In the genomic region with DNA sequence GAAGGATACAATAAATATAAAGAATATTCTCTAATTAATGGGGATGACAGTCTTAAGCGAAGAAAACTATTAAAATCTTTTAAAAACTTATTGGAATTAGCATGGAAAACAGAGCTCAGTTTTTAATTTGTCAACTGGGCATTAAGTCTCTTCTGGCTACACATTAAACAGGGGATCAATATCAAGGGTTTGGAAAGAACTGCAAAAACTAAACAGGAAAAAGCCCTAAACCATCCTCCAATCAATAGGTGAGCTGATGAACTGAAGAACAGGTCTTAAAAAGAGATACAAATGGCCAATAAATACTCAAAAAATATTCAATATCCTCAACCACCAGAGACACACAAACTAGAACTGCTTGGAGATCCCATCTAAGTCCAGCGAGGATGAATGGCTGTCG, we compare ENCODE assay signal across 22 mouse cellular contexts. TPM values are rescaled to one million over a fixed set of nuclear protein-coding genes. Genes with fewer than 3 reads are reported as not detected.
DNase-seq lines count a peak whose midpoint lies in the region; ATAC-seq and TF ChIP-seq lines count a peak whose summit lies in the region.
"Had no signal": no experiment of that assay in that cellular context is flagged by ENCODE, and none has a peak within 500 bp of the region (broad histone marks: within the 10 kb centered on the region; RNA-seq: fewer than 3 reads in every experiment).

No protein-coding gene starts in this region.

- TF ChIP-seq EP300 in heart, adult 2 months (IDR thresholded peaks at IDR 0.05; ENCODE audit: insufficient read depth, low read depth, low read length), result no peak
- TF ChIP-seq EP300 in liver, postnatal 0 days (IDR thresholded peaks at IDR 0.05; ENCODE audit: low read depth), result no peak

- intact Hi-C loops in heart, adult 2 months (cut with DNase I), result no loop called here

- H3K27ac ChIP-seq in heart, embryonic 10.5 days, result no peak overlapping the region
- no peak overlapping the region for H3K27ac ChIP-seq in heart, adult 2 months
- H3K27ac ChIP-seq in liver, adult 2 months (replicated peaks; ENCODE audit: insufficient read depth, low read depth, low read length), result peak overlapping the region; percentile 22
- H3K27ac ChIP-seq in liver, embryonic 12.5 days, result no peak overlapping the region
- no peak overlapping the region for H3K27ac ChIP-seq in liver, postnatal 0 days (ENCODE audit: low read depth)
- H3K27ac ChIP-seq in liver, embryonic 11.5 days (ENCODE audit: low read depth, low read length), result no peak overlapping the region

- H3K4me3 ChIP-seq in heart, embryonic 10.5 days, result no peak overlapping the region
- no peak overlapping the region for H3K4me3 ChIP-seq in heart, adult 2 months
- H3K4me3 ChIP-seq in liver, adult 2 months (ENCODE audit: insufficient read depth, low read depth, low read length), result no peak overlapping the region
- H3K4me3 ChIP-seq in liver, embryonic 12.5 days, result no peak overlapping the region
- H3K4me3 ChIP-seq in liver, postnatal 0 days (ENCODE audit: low read depth, low read length), result no peak overlapping the region
- H3K4me3 ChIP-seq in liver, embryonic 11.5 days (ENCODE audit: low read depth, low read length), result no peak overlapping the region

- H3K4me1 ChIP-seq in heart, embryonic 10.5 days, result peaks cover 8% of the 10 kb centered on the region; the same call in 1 of the 2 replicates
- H3K4me1 ChIP-seq in heart, adult 2 months (ENCODE audit: control insufficient read depth, insufficient read depth, low read length), result peaks cover 23% of the 10 kb centered on the region
- H3K4me1 ChIP-seq in liver, adult 2 months (ENCODE audit: control insufficient read depth, insufficient read depth, low read length), result peaks cover 47% of the 10 kb centered on the region
- no peaks in the 10 kb centered on the region for H3K4me1 ChIP-seq in liver, embryonic 12.5 days
- peaks cover 14% of the 10 kb centered on the region for H3K4me1 ChIP-seq in liver, postnatal 0 days (ENCODE audit: insufficient read depth)
- no peaks in the 10 kb centered on the region for H3K4me1 ChIP-seq in liver, embryonic 11.5 days (replicated peaks; ENCODE audit: control insufficient read depth, insufficient read depth, low read length)

- H3K9ac ChIP-seq in heart, adult 2 months (ENCODE audit: low read depth, low read length), result no peak overlapping the region
- H3K9ac ChIP-seq in liver, adult 2 months (ENCODE audit: low read depth, low read length), result no peak overlapping the region
- no peak overlapping the region for H3K9ac ChIP-seq in liver, embryonic 12.5 days
- no peak overlapping the region for H3K9ac ChIP-seq in liver, postnatal 0 days (replicated peaks)
- no peak overlapping the region for H3K9ac ChIP-seq in liver, embryonic 11.5 days (ENCODE audit: low read depth, low read length)

- DNase-seq in heart, embryonic 10.5 days (ENCODE audit: low spot score), result peak; percentile 39
- DNase-seq in heart, adult 2 months, result no peak
- DNase-seq in liver, adult 2 months (ENCODE audit: extremely low read depth, low read depth, low spot score), result peak; percentile 95
- DNase-seq in liver, postnatal 0 days, result no peak
- DNase-seq in liver, embryonic 11.5 days (ENCODE audit: low spot score), result no peak
- DNase-seq: adrenal gland, adult 2 months; adrenal gland, adult 8-10 months; adrenal gland, postnatal 10 days; adrenal gland, postnatal 14 days; adrenal gland, postnatal 25 days; adrenal gland, postnatal 36 days; B cell, adult 2 months; cerebellum, adult 11 months; cerebellum, adult 11-12 months; cerebellum, adult 18-20 months had no signal

- ATAC-seq in liver, embryonic 12.5 days, result no peak
- 0 out of 2 replicates have a peak, but pooled peaks have one; percentile 33 for ATAC-seq in liver, postnatal 0 days
- ATAC-seq in liver, embryonic 11.5 days (replicated peaks; ENCODE audit: low FRiP score), result no peak
- ATAC-seq: activated CD4-positive, CD25-positive, alpha-beta regulatory T cell, adult 4 months; CD4-positive, CD25-positive, alpha-beta regulatory T cell, adult 4 months; Patski had no signal

- no peak for TF ChIP-seq POLR2A in heart, adult 2 months (IDR thresholded peaks at IDR 0.05; ENCODE audit: insufficient read depth, low read depth, low read length)
- no peak for TF ChIP-seq POLR2A in liver, adult 2 months (IDR thresholded peaks at IDR 0.05; ENCODE audit: extremely low read depth, insufficient read depth, low read length)

- no peaks in the 10 kb centered on the region for H3K27me3 ChIP-seq in heart, embryonic 10.5 days (ENCODE audit: insufficient read depth, poor library complexity, severe bottlenecking)
- H3K27me3 ChIP-seq in heart, adult 2 months (ENCODE audit: control insufficient read depth, insufficient read depth, low read length), result no peaks in the 10 kb centered on the region
- H3K27me3 ChIP-seq in liver, adult 2 months (ENCODE audit: control insufficient read depth, insufficient read depth, low read length), result no peaks in the 10 kb centered on the region
- no peaks in the 10 kb centered on the region for H3K27me3 ChIP-seq in liver, embryonic 12.5 days (replicated peaks)
- H3K27me3 ChIP-seq in liver, postnatal 0 days (ENCODE audit: insufficient read depth, low read length), result no peaks in the 10 kb centered on the region
- no peaks in the 10 kb centered on the region for H3K27me3 ChIP-seq in liver, embryonic 11.5 days (replicated peaks; ENCODE audit: control insufficient read depth, insufficient read depth, low read length)
- H3K27me3 ChIP-seq: CH12.LX, Patski had no signal

- peaks cover 15% of the 10 kb centered on the region for H3K79me2 ChIP-seq in heart, adult 2 months (replicated peaks; ENCODE audit: control insufficient read depth, insufficient read depth, low read length)
- peaks cover 35% of the 10 kb centered on the region for H3K79me2 ChIP-seq in liver, adult 2 months (ENCODE audit: control insufficient read depth, insufficient read depth, low read length)

- no peak overlapping the region for H3K4me2 ChIP-seq in liver, embryonic 12.5 days
- H3K4me2 ChIP-seq in liver, postnatal 0 days (ENCODE audit: low read depth, low read length), result no peak overlapping the region
- H3K4me2 ChIP-seq in liver, embryonic 11.5 days, result no peak overlapping the region

- TF ChIP-seq CTCF in heart, adult 2 months (IDR thresholded peaks at IDR 0.05), result no peak
- TF ChIP-seq CTCF in liver, adult 2 months (IDR thresholded peaks at IDR 0.05; ENCODE audit: low read depth, low read length), result no peak
- TF ChIP-seq CTCF in liver, postnatal 0 days (IDR thresholded peaks at IDR 0.05; ENCODE audit: low read depth), result no peak

- WGBS in heart, embryonic 10.5 days, result 85% methylated on average over 3 of the region's 3 CpGs
- 97% methylated on average over 3 of the region's 3 CpGs for WGBS in heart, adult 2 months
- WGBS in liver, adult 2 months, result 31% methylated on average over 3 of the region's 3 CpGs
- WGBS in liver, embryonic 12.5 days (ENCODE audit: insufficient replicate concordance), result 67% methylated on average over 3 of the region's 3 CpGs
- WGBS in liver, postnatal 0 days (ENCODE audit: insufficient replicate concordance), result 69% methylated on average over 3 of the region's 3 CpGs
- 77% methylated on average over 3 of the region's 3 CpGs for WGBS in liver, embryonic 11.5 days

- no peaks in the 10 kb centered on the region for H3K9me3 ChIP-seq in heart, embryonic 10.5 days
- no peaks in the 10 kb centered on the region for H3K9me3 ChIP-seq in liver, embryonic 12.5 days (replicated peaks)
- H3K9me3 ChIP-seq in liver, postnatal 0 days (ENCODE audit: low read length), result no peaks in the 10 kb centered on the region
- no peaks in the 10 kb centered on the region for H3K9me3 ChIP-seq in liver, embryonic 11.5 days (ENCODE audit: control insufficient read depth, low read length)

- no peaks in the 10 kb centered on the region for H3K36me3 ChIP-seq in heart, embryonic 10.5 days
- peaks cover 35% of the 10 kb centered on the region for H3K36me3 ChIP-seq in heart, adult 2 months (ENCODE audit: control insufficient read depth, insufficient read depth, low read length)
- H3K36me3 ChIP-seq in liver, adult 2 months (ENCODE audit: control insufficient read depth, insufficient read depth, low read length), result no peaks in the 10 kb centered on the region
- H3K36me3 ChIP-seq in liver, embryonic 12.5 days, result no peaks in the 10 kb centered on the region
- H3K36me3 ChIP-seq in liver, postnatal 0 days (replicated peaks; ENCODE audit: insufficient read depth, low read length), result no peaks in the 10 kb centered on the region
- no peaks in the 10 kb centered on the region for H3K36me3 ChIP-seq in liver, embryonic 11.5 days (ENCODE audit: control insufficient read depth, insufficient read depth, low read length)
- H3K36me3 ChIP-seq: G1E had no signal

RNA-seq across cellular contexts. Expression of gene Stard13, which starts 56.5 kb away (rescaled TPM):
- polyA plus RNA-seq in heart, embryonic 10.5 days (2016; fragmentation: Nextera tagmentation; extraction: Ambion mirVana), result 2.7 and 3.3 TPM in 2 replicates
- total RNA-seq in heart, adult 2 months (2021), result 10 to 100 TPM; 22.1 to 24.4 TPM
- 9.9 and 16.4 TPM in 2 replicates for polyA plus RNA-seq in heart, adult 2 months (2012; rRNA removed)
- 21.3 and 25.0 TPM in 2 replicates for total RNA-seq in liver, adult 2 months (2014; rRNA removed)
- 7.8 and 7.9 TPM in 2 replicates for polyA plus RNA-seq in liver, adult 2 months (2012; rRNA removed)
- polyA plus RNA-seq in liver, embryonic 12.5 days (2016; fragmentation: Nextera tagmentation; extraction: Ambion mirVana), result 1.3 and 1.7 TPM in 2 replicates
- 1.0 and 1.1 TPM in 2 replicates for polyA plus RNA-seq in liver, postnatal 0 days (2015; fragmentation: Nextera tagmentation; extraction: Ambion mirVana)
- 2.3 and 2.8 TPM in 2 replicates for polyA plus RNA-seq in liver, embryonic 11.5 days (2014; fragmentation: Nextera tagmentation; extraction: Ambion mirVana)
- total RNA-seq: MEL had no signal
- polyA plus RNA-seq: activated CD4-positive, CD25-positive, alpha-beta regulatory T cell, adult 4 months; CD4-positive, CD25-positive, alpha-beta regulatory T cell, adult 4 months; G1E had no signal

Comparison
In these comparisons a context has a peak if more than half of its experiments do, and no peak if none do; other contexts are left out.
1. DNase-seq: peak in heart, embryonic 10.5 days (single experiment) and liver, adult 2 months (single experiment); none in heart, adult 2 months (0 of 2), liver, postnatal 0 days (single experiment) and liver, embryonic 11.5 days (single experiment).